Mouse (Mus musculus) lung, adult 2 months (tissue): ENCODE data around the gene Zdbf2.

Experiments used
- CTCF ChIP-seq: fragments of 200-500 bp; IDR thresholded peaks from 2 replicates; pipeline ENCODE4 v1.5.1; 2011; ENCODE audit warnings: mild to moderate bottlenecking, low read length, control low read depth; ENCODE audit not compliant: insufficient read depth
- POLR2A ChIP-seq: fragments of 200-500 bp; IDR thresholded peaks from 2 replicates; pipeline ENCODE4 v1.6.1; 2011; ENCODE audit warnings: low read depth, mild to moderate bottlenecking, control low read depth, low read length, borderline replicate concordance; ENCODE audit errors: extremely low read depth

- TF ChIP-seq CTCF (no peak), POLR2A (no peak)
Observed at GRCm38 (mm10) chr1:63259916-63260741, 12.9 kb upstream of the Zdbf2 start.
